Mouse (Mus musculus): ENCODE results near the gene Selenos. TPM values are rescaled to one million over a fixed set of nuclear protein-coding genes. Genes with fewer than 3 reads are reported as not detected.

The Selenos gene
- polyA plus RNA-seq, 1 experiment from 2014 or later, result 133 TPM

GRCm38 (mm10) chr7:66138301-66138700 lies 58.9 kb downstream of the Selenos start:
- H3K27me3 ChIP-seq, result no peaks in the 10 kb centered on the region
- WGBS, result 20% methylated on average over 4 of the region's 4 CpGs
- no peaks in the 10 kb centered on the region for H3K9me3 ChIP-seq (replicated peaks)
- H3K4me2 ChIP-seq (replicated peaks), result no peak overlapping the region
- peaks cover 31% of the 10 kb centered on the region for H3K4me1 ChIP-seq
- no peak overlapping the region for H3K9ac ChIP-seq
- ATAC-seq (ENCODE audit: insufficient number of reproducible peaks, low FRiP score, low TSS enrichment, low read depth), result no peak
- H3K4me3 ChIP-seq (replicated peaks), result no peak overlapping the region
- no peak overlapping the region for H3K27ac ChIP-seq (replicated peaks)
- no peaks in the 10 kb centered on the region for H3K36me3 ChIP-seq

GRCm38 (mm10) chr7:66138878-66139277 lies 59.4 kb downstream of the Selenos start:
- Histone ChIP-seq H3K36me3 (no peaks in the 10 kb centered on the region), H3K27ac (replicated peaks) (no peak overlapping the region), H3K4me1 (peaks cover 31% of the 10 kb centered on the region), H3K4me3 (replicated peaks) (no peak overlapping the region), H3K9ac (no peak overlapping the region), H3K4me2 (replicated peaks) (no peak overlapping the region), H3K9me3 (replicated peaks) (no peaks in the 10 kb centered on the region), H3K27me3 (no peaks in the 10 kb centered on the region)
- no peak for ATAC-seq (ENCODE audit: insufficient number of reproducible peaks, low FRiP score, low TSS enrichment, low read depth)
- 83% methylated on average over 5 of the region's 5 CpGs for WGBS

Other genes with a start within 250 kb of the Selenos start
- gene Pcsk6, start 217.9 kb upstream of the Selenos start, polyA plus RNA-seq (2015; fragmentation: Nextera tagmentation; extraction: Ambion mirVana), result 8.5 and 10.1 TPM in 2 replicates
- gene Gm45213, start 36.0 kb upstream of the Selenos start, polyA plus RNA-seq (2015; fragmentation: Nextera tagmentation; extraction: Ambion mirVana), result not detected in 2 replicates
- 145 and 158 TPM in 2 replicates for gene Snrpa1, start 20.6 kb upstream of the Selenos start, polyA plus RNA-seq (2015; fragmentation: Nextera tagmentation; extraction: Ambion mirVana)
- 16.1 and 18.0 TPM in 2 replicates for gene Chsy1, start 29.9 kb downstream of the Selenos start, polyA plus RNA-seq (2015; fragmentation: Nextera tagmentation; extraction: Ambion mirVana)

Measured in embryonic facial prominence, embryonic 15.5 days (tissue).